Mouse (Mus musculus): ENCODE results near the gene Smim26.

The Smim26 gene

GRCm38 (mm10) chr2:144637204-144637603, 43.4 kb downstream of the Smim26 start:
- DNase-seq: no peak

- peak; percentile 29 for DNase-seq
Observed at GRCm38 (mm10) chr2:144637671-144638395, 44.0 kb downstream of the Smim26 start.

- DNase-seq: peak; percentile 48
Observed at GRCm38 (mm10) chr2:144638719-144639118, 44.9 kb downstream of the Smim26 start.

GRCm38 (mm10) chr2:144640101-144640500, 46.2 kb downstream of the Smim26 start:
- DNase-seq: peak; percentile 84

GRCm38 (mm10) chr2:144641991-144642390, 48.1 kb downstream of the Smim26 start:
- DNase-seq: no peak

All from retina, postnatal 1 day (tissue).